Mouse (Mus musculus) embryo, embryonic 11.5 days (tissue): ENCODE results near the gene Tbpl1.

Experiments used
- DNase-seq: peaks from one replicate; pipeline ENCODE4 v3.0.0-alpha.2; 2012; ENCODE audit warnings: low read depth, low spot score

The Tbpl1 gene

DNA sequence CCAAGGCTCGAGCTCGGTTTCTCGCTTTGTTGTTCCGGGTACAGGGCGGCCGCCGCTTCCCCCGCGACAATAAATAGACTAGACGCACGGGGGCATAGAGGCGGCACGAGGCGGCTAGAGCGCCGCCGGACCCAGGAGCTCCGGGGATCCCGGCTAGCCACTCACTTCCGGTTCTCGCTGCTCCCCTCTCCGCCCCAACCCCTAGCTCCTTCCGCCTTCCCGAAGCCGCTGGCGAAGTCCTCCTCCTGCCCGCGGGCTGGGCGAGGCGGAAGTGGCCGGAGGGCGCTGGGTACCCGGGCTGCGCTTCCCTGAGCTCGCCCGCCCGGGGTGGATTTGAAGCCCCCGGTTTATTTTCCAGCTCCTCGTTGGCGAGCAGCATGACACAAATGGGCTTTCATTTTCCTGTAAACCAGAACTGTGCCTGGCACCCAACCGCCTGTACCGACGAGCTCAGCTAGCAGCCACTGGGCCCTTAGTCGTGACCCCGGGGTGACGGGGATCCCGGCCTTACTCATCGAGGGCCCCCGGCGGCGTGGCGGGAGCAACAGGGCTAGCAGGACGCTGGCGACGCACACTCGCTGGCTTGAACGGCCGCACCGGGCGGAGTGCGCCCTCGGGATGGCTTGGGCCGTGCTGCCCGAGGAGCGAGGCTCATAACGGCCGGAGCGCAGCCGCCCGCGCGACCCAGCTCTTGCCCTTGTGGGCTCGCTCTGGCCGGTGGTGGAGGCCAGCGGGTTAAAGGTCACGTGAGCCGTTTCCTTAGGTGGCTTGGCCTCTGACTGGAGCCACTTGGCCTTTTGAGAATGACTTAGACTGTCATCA is at the start of gene Tbpl1:
Tbpl1 (minus strand) TSS at position 667 of the 822 bp plus-strand sequence.
- peak; percentile 90 for DNase-seq

DNA sequence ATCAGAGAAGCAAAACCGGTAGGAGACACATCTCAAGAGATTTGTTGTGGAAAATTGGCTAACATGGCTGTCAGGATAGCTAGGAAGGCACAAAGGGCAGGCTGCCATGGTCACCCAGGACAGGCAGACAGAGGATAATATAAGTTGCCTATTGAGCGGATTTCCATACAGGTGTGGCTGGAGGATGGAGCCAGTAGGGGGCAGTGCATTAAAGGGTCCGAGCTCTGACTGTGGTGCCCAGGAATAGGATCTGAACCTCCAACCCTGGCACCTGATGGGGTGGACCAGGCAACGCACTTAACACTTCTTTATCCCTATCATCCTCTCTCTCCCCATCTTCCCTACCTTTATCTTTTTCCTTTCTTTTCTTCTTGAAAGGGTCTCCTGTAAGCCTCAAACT is 49.7 kb upstream of the Tbpl1 start:
- no peak for DNase-seq

DNA sequence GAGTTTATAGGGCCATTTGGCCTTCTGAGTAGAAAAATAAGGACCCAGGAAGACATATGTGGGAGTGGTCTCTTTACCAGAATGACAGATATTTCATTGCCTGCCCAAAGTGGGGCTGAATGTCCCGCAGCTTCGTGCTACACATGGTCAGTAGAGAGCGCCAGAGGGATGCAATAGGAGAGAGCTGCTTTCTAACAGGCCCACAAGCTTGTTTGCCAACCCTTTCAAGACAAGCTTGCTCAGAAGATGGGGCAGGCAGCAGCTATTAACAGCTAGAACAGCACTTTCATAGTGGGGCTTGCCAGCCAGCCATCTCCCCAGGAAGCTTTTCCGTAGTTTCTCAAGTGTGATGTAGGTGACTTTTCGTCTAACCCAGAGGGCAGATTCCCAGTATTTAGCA is 46.2 kb upstream of the Tbpl1 start:
- DNase-seq = peak; percentile 27

DNA sequence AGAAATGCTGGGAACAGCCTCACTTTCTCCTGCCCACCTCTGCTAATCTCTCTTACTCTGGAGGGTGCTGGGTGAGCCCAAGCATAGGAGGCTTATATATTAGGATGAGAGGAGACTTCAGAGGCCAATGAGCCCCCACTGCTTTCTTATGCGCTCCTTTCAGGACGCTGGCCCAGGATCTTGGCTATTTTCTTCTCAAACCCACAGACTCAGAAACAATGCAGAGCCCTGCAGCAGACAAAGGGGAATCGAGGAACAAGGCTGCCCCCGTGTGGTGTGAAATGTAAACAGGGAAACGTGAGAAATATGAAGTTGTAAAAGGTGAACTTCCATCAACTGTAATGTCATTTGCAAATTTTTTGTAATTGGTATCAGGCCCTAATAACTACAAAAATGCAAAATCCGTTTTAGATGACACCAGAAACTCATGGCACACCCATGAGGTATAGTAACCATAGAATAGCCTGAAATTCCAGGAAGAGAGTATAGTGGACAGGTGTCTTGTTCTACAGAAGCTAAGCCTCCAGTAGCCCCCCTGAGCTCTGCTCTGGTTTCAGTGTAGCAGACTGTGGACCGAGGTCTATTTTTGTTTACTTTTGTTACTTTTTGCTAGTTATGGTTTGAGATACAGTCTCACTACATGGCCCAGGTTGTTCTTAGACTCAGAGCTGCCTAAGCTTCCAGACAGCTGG is 44.4 kb upstream of the Tbpl1 start:
- peak; percentile 30 for DNase-seq

DNA sequence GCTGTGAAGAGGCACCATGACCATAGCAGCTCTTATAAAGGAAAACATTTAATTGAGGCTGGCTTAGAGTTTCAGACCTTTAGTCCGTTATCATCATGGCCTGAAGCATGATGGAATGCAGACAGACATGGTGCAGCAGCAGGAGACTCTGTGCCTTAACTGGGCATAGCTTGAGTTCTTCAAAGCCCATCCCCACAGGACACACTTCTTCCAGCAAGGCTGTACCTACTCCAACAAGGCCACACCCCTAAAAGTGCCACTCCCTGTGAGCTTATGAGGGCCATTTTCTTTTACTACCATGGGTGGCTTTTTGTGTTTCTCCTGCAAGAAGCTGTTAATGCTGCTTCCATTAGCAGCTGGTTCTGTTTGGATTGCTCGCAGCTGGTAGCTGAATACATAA is 43.7 kb upstream of the Tbpl1 start:
- no peak for DNase-seq

DNA sequence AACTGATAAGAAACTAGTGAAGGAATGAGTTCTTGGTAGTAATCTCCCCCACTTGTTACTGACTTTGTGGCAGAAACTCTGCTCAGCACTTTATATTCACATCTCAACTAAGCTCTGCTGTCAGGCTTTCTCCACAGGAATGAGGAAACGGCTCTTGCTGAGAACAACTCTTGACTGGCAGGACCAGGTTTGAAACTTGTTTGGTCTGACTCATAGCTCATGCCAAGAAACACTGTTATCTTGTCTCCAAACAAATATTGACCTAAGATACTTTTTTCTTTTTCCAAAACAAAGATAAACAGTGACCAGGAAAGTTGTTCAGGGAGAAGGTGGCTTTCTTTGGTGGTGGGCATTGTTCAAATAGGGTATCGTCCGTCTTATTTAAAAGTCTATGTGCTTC is 42.9 kb upstream of the Tbpl1 start:
- DNase-seq = no peak

DNA sequence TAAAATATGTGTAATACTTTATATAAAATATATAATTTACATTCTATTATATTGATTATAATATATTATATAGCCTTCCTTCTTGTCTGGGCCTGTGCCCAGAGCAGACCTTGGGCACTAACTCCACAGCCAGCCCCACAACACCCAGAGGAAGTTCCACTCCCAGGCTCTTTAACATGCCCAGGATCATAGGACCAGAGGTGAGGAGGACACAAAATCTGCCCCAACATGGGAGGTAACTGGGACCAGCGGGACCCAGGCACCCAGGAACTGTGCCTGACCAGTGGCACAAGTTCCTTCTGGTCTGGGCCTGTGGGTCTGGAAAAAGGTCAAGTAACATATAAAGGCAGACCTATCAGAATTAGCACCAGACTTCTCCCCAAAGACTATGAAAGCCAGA is 22.5 kb upstream of the Tbpl1 start:
- no peak for DNase-seq

DNA sequence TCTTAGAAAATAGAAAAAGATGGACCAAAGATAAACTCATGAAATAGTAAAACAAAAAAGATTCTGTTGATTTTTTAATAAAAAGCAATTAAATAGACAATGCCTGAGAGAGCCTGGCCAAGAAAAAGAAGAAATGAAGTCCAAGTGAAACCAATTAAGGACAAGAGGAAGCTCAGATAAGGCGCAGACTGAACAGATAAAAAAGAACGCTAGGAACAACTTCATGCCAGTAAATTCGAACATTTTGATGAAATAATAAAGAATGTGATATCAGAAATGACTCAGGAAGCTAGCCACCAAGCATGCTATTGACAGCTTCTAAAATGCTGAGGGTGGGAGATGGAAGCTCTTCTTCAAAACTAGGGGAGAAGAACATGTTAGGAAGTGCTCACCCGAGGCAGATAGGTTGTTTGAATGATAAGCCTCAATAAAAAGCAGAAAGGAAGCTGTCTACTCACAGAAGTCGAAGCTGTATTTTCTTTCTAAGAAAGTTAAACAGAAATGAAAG is 19.5 kb upstream of the Tbpl1 start:
- no peak for DNase-seq

DNA sequence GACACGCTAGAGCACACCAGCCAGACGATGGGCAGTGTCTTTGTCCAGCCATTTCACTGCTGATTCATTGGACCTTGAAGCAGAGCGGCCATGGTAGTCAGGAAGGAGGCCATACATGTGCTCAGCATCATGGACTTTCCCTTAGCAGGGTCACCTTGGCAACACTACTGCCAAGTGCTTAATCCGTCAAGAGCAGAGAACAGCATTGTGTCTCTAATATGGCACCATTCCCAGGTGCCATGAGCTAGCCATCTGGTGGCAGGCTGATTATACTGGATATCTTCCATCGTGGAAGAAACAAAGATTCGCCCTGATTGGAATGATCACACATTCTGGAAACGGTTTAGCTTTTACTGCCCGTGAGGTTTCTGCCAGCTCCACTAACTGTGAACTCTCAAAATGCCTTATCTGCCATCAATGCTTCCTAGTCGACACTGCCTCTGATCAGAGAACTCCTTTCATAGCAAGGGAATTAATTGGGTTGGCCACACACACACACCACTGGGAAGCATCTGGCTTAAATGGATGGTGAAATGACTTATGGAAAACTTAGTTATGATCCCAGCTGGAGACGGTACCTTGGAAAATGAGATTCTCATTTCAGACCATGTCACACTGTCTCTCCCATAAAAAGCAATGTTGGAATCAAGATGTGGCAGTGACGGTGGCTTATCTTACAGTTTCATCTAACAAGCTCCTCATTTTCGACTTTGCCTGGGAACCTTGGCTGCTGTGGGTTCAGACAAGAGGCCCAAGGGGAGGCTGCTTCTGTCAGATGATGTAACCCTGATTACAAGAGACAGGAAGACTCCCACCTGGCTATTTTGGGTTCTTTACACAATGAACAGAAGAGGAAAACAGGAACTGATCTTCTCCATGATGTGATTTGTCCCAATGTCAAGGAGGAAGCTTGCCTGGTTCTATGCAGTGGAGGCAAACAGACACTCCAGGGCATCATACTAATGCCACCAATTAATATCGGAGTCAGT is 14.9 kb upstream of the Tbpl1 start:
- no peak for DNase-seq

DNA sequence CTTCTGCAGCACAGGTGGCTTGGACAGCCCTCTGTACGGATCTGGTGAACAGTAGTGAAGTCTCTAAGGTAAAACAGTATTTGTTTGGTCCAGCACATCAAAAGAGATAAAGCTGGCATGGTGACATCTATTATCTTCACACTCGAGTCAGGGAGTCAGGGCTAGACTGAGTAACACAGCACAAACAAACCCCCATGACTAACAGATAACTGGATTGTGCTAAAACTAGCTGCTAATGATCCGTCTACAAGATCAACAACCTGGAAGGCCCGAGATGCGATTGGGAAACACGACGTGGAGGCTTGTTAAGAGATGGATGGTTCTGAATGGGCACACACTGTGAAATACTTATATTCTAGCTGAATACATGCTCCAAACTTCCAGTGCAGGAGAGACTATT is 14.2 kb upstream of the Tbpl1 start:
- no peak for DNase-seq

DNA sequence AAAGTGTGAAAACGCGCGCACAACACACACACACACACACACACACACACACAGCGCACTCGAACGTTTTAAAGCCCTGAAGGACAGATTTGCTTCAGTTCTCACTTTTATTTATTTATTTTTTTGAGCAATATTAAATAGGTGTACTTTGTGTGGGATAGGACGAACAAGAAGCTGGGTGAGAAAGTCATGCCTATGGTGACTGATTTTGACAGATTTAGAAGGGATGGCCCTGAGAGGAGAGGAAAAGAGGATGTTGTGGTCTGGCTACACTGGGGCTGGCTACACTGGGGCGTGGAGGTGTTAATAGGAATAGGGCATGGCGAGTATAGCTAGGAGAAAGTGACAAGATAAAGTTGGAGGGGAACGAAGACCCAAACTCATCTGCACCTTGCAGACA is 443 bp upstream of the Tbpl1 start:
- DNase-seq = no peak

DNA sequence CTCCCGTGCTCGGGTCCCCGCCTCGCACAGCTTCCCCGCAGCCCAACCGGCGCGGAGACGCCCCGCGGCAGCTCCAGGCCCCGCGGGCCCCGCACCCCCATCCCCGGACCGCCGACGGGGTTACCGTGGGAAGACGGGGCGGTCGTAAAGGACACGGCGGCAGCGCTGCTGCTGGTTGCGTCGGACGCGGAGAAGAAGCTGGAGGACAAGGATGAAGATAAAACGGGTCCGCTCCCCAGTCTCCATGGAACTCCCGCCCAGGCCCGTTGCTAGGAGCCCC is 806 bp downstream of the Tbpl1 start:
- no peak for DNase-seq

DNA sequence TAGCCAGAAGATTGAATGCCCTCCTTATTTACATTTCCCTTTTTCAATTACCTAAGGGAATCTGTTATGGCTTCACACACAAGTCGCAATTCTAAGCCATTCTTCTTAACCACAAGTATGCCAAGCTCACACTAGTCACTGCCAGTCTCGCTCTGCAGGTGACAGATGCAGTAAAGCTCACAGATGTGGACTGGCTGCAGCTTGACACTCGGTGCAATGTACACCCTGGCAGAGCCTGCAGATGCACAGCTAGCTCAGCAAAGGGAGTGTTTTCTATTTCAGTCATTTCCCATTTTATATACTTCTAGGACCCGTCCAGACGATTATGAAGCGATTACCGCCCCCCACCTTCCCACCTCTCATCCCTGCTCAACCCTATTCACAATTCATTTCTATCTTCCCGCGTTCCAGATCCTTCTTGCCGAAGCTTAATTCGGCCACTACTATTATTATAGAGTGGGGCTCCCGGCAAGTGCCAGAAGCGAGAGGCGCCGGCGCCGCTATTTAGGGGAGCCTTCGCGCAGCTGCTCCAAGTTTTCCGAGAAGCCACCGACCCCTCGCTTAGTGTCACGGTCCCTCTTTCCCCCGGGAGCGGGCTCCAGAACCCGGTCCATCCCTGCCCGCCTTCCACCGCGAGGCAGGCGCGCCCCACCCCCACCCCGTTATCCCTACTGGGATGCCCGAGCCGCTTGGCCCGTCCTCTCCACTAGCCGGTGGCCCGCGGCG is 1.3 kb downstream of the Tbpl1 start:
- DNase-seq = no peak

DNA sequence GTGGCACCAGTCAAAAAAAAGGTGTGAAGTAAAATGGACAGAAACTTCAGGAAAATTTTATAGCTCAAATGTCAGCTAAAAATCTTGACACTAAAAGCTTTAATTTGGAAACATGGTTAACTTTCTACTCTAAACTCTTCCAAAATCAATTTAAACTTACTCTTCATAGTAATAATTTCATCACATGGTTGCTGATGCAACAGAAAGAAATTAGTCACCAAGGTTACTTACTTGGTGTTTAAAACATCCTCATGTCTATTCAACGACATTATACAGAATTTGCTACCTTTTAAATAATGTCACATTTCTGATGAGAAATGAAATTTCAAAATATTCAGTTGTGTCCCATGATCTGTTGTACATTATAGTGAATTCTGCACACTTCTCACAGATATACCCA is 3.5 kb downstream of the Tbpl1 start:
- no peak for DNase-seq

DNA sequence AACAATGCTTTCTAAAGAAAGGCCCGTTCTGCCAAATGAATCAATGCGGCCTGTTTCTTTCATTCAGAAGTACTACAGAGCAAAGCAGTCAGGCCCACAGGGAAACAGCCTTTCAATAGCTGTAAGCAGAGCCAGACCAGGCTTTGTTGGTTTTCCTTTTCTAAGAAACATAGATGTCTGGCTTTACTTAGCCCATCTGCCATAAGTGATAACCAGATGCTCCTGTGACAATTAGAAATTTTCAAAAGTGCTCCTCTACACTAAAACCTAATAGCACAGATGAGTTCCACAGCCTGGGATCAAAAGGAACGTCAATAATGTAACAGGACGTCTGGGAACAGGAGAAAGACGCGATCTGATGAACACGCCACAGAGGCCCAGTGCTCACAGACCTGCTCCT is 5.4 kb downstream of the Tbpl1 start:
- DNase-seq = no peak

DNA sequence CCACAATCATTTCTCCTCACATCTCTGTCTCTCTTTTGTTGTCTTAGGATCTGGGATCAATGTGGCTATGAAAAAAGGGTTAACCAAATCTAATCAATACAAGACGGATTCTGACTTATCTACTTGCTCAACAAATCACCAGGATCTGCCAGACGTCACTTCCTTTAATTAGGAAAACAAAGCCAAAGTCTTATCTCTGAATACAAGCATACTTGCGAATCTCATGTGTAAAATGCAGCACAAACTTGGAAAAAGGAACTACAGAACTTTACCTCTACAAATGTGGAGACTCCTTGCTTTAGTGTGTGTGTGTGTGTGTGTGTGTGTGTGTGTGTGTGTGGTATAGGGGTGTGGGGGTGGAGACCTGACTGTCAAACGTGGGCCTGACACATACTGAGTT is 6.6 kb downstream of the Tbpl1 start:
- no peak for DNase-seq

DNA sequence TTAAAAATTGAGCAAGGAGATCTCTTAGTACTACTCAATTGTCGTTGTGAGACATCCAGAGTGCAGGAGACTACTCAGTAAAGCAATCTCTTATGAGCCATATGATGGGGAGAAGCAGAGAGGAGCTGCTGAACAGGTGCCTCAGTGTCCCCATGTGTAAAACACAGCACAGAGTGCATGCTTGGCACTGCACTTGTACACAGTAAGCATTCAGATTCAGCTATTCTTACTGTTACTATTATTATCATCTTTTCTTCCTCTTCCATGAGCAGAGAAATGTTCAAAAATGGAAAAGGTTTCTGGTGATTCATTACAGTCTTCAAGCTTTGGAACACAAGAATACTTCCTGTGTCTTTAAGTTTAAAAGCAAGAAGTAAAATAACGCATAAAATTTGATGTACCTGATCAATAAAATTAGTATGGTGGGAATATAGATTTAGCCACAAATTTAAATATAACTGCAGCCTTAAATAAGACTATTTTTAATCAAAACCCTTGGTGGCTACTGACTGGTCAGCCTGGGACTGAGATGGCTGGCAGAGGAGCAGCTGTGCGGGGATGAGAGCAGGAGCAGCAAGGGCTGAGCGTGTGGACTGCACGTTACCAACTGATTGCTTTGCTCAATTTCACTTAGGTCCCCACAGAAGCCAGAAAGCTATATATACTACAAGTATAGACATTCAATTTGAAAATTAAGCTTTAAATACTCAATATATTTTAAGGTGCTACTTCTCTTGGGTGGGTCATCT is 10.8 kb downstream of the Tbpl1 start:
- no peak for DNase-seq

DNA sequence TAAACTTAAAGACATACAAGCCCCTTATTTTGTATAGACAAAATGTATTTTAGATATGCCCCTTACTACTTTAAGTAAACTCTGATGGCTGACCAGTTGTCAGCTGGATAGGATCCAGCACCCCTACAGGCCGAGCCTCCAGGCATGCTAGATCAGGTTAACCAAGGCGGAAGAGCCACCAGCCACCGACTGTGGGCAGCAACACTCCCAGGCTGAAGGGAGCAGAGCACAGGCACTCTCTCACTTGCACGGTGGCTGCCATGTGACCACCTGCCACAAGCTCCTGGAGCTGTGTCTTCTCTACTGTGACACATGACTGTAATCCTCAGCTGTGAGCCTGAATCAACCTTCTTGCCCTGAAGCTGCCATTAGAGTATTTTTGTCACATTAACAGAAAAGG is 13.3 kb downstream of the Tbpl1 start:
- no peak for DNase-seq

DNA sequence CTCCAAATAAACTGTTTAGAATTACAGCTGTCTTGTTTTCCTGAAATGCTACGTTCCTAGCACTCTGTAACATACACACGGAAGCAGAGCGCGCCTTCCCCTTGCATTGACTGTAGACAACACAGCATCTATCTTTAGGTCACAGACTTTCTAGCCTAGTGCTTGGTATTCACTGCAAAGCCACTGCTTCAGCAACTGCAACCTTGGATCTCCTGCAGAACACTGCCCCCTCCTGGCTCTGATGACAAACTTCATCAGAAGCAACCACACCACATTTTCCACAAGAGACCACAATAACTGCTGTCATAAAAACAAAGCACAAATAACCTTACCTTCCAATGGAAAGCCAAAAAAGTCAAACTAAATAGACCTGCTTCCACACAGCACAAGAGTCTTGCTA is 17.2 kb downstream of the Tbpl1 start:
- peak; percentile 45 for DNase-seq

DNA sequence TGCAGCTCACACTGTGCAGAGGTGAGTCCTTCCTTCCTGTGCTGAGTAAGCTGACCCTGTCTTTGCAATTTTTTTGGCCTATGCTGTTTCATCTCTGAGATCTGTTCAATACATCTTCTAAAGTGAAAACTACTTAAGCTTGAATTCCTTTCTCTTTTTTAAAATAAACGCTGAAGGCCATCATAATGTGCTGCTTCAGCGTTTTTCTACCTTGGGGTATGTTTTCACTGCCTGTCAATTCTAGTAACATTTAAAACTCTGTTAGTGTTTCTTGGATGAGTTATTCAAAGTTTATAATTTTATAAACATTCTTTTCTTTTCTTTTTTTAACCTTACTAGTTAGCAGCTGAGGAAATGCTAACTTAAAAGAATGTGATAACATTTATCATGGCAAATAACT is 18.8 kb downstream of the Tbpl1 start:
- DNase-seq = no peak
